Mouse (Mus musculus): ENCODE data around the gene Nckap5. TPM values are rescaled to one million over a fixed set of nuclear protein-coding genes. Genes with fewer than 3 reads are reported as not detected.

The Nckap5 gene
- polyA plus RNA-seq, 2 experiments = 6.8 to 14.9 TPM

DNA sequence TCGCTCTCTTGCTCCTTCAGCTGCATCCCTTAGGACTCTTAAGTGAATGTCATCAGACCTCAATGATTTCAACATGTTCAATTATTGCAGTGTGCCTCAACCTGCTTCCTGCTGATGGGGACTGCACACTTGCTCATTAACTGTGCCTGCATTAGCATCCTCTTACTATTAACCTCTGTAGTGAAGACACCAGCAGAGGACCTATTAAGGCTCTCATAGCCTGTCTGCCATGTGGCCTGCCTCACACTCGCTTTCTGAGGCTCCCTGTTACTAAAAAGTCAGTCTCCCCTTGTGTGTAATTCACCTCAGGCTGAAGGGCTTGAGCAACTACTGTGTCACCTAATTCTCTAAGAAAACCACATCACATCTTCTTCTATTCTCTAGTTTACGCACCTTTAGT lies 470.5 kb downstream of the Nckap5 start:
- Histone ChIP-seq H3K4me1 (ENCODE audit: control insufficient read depth, insufficient read depth, low read length) (no peaks in the 10 kb centered on the region), H3K27me3 (ENCODE audit: control insufficient read depth, insufficient read depth, low read length) (no peaks in the 10 kb centered on the region), H3K36me3 (ENCODE audit: control insufficient read depth, insufficient read depth, low read length) (no peaks in the 10 kb centered on the region), H3K9me3 (ENCODE audit: control insufficient read depth, low read length) (no peaks in the 10 kb centered on the region), H3K9ac (ENCODE audit: low read depth, low read length, severe bottlenecking) (no peak overlapping the region), H3K4me2 (replicated peaks; ENCODE audit: low read depth, low read length, severe bottlenecking) (no peak overlapping the region), H3K4me3 (replicated peaks; ENCODE audit: low read length) (no peak overlapping the region), H3K27ac (replicated peaks; ENCODE audit: low read depth, low read length) (no peak overlapping the region)
- WGBS = 67% methylated on average over 3 of the region's 3 CpGs
- no peak for TF ChIP-seq POLR2A (IDR thresholded peaks at IDR 0.05; ENCODE audit: borderline replicate concordance, extremely low read depth, insufficient read depth, insufficient read length)
- ATAC-seq (ENCODE audit: low FRiP score, low read depth) (no peak), DNase-seq (ENCODE audit: low spot score) (no peak)

GRCm38 (mm10) chr1:126341806-126342205 lies 488.8 kb downstream of the Nckap5 start:
- Histone ChIP-seq H3K9me3 (ENCODE audit: control insufficient read depth, low read length) (no peaks in the 10 kb centered on the region), H3K4me2 (replicated peaks; ENCODE audit: low read depth, low read length, severe bottlenecking) (no peak overlapping the region), H3K9ac (ENCODE audit: low read depth, low read length, severe bottlenecking) (no peak overlapping the region), H3K27me3 (ENCODE audit: control insufficient read depth, insufficient read depth, low read length) (no peaks in the 10 kb centered on the region), H3K4me3 (replicated peaks; ENCODE audit: low read length) (no peak overlapping the region), H3K36me3 (ENCODE audit: control insufficient read depth, insufficient read depth, low read length) (no peaks in the 10 kb centered on the region), H3K27ac (replicated peaks; ENCODE audit: low read depth, low read length) (no peak overlapping the region), H3K4me1 (ENCODE audit: control insufficient read depth, insufficient read depth, low read length) (no peaks in the 10 kb centered on the region)
- 68% methylated on average over 2 of the region's 2 CpGs for WGBS
- ATAC-seq (ENCODE audit: low FRiP score, low read depth) = no peak
- TF ChIP-seq POLR2A (IDR thresholded peaks at IDR 0.05; ENCODE audit: borderline replicate concordance, extremely low read depth, insufficient read depth, insufficient read length) = no peak
- no peak for DNase-seq (ENCODE audit: low spot score)

DNA sequence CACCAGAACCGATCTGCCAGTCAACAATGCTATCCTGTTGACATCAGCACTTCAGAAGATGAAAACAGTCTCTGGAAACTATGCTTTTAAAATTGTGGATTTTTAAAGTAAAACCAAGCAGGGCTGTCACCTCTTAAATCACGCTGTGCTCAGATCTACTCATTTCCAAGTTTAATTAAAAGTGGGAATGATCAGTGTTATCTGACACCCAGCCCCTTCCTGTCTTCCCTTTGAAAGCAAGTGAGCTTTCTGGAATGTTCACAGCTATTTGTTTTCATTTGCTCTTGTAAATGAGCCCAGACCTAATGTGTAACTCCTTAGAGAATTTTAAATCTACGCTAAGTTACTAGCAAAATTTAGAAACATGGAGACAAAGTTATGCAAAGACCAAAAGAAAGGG lies 491.3 kb downstream of the Nckap5 start:
- no peak overlapping the region for H3K27ac ChIP-seq (replicated peaks; ENCODE audit: low read depth, low read length)
- TF ChIP-seq POLR2A (IDR thresholded peaks at IDR 0.05; ENCODE audit: borderline replicate concordance, extremely low read depth, insufficient read depth, insufficient read length) = no peak
- no peak for DNase-seq (ENCODE audit: low spot score)
- H3K4me1 ChIP-seq (ENCODE audit: control insufficient read depth, insufficient read depth, low read length) = no peaks in the 10 kb centered on the region
- ATAC-seq (ENCODE audit: low FRiP score, low read depth) = no peak
- H3K27me3 ChIP-seq (ENCODE audit: control insufficient read depth, insufficient read depth, low read length) = no peaks in the 10 kb centered on the region
- no peaks in the 10 kb centered on the region for H3K36me3 ChIP-seq (ENCODE audit: control insufficient read depth, insufficient read depth, low read length)
- H3K4me2 ChIP-seq (replicated peaks; ENCODE audit: low read depth, low read length, severe bottlenecking) = no peak overlapping the region
- no peak overlapping the region for H3K4me3 ChIP-seq (replicated peaks; ENCODE audit: low read length)
- H3K9ac ChIP-seq (ENCODE audit: low read depth, low read length, severe bottlenecking) = no peak overlapping the region
- WGBS = 53% methylated on average over 3 of the region's 3 CpGs
- no peaks in the 10 kb centered on the region for H3K9me3 ChIP-seq (ENCODE audit: control insufficient read depth, low read length)

DNA sequence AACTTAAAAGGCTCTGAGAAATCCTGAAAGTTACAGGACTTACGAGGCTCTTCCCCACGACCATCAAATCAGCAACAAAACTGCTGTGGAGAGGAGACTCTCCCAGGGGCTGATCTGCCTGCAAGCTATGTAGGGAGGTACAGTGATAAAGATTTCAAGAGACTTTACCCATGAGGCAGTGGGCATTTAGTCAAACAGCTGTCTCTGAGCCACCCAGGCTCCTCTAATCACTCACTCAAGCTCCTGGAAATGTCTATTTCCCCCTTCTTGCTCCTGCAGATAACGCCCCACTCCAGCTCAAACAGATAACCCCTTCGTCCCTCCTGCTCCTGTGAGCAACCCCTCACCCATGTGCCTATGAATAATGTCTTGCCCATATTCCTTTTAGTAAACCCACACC lies 496.4 kb downstream of the Nckap5 start:
- no peaks in the 10 kb centered on the region for H3K9me3 ChIP-seq (ENCODE audit: control insufficient read depth, low read length)
- H3K9ac ChIP-seq (ENCODE audit: low read depth, low read length, severe bottlenecking) = no peak overlapping the region
- DNase-seq (ENCODE audit: low spot score) = no peak
- no peaks in the 10 kb centered on the region for H3K4me1 ChIP-seq (ENCODE audit: control insufficient read depth, insufficient read depth, low read length)
- no peak overlapping the region for H3K4me3 ChIP-seq (replicated peaks; ENCODE audit: low read length)
- no peaks in the 10 kb centered on the region for H3K36me3 ChIP-seq (ENCODE audit: control insufficient read depth, insufficient read depth, low read length)
- no peak overlapping the region for H3K4me2 ChIP-seq (replicated peaks; ENCODE audit: low read depth, low read length, severe bottlenecking)
- 77% methylated on average over 4 of the region's 4 CpGs for WGBS
- H3K27ac ChIP-seq (replicated peaks; ENCODE audit: low read depth, low read length) = no peak overlapping the region
- no peaks in the 10 kb centered on the region for H3K27me3 ChIP-seq (ENCODE audit: control insufficient read depth, insufficient read depth, low read length)
- no peak for ATAC-seq (ENCODE audit: low FRiP score, low read depth)
- TF ChIP-seq POLR2A (IDR thresholded peaks at IDR 0.05; ENCODE audit: borderline replicate concordance, extremely low read depth, insufficient read depth, insufficient read length) = no peak

DNA sequence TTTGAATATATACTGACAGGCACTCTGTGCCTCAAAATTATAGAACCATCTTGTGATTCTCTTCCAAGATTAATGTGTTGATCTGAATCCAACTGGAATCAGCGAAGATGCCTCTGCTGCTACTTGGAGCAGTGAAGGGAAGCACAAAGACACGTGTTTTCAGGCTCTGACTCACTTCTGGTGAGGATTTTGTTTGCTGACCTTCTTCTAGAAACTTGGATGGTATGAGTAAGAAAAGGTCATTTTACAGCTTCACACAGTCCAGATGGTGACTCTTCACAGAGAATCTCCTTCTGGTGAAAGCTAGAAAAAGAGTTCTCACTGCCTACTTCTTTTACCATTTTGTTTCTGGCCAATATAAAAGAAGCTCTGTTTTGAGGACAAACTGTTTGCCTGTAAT lies 498.6 kb downstream of the Nckap5 start:
- Histone ChIP-seq H3K27ac (replicated peaks; ENCODE audit: low read depth, low read length) (no peak overlapping the region), H3K4me1 (ENCODE audit: control insufficient read depth, insufficient read depth, low read length) (no peaks in the 10 kb centered on the region), H3K27me3 (ENCODE audit: control insufficient read depth, insufficient read depth, low read length) (no peaks in the 10 kb centered on the region), H3K9me3 (ENCODE audit: control insufficient read depth, low read length) (no peaks in the 10 kb centered on the region), H3K9ac (ENCODE audit: low read depth, low read length, severe bottlenecking) (no peak overlapping the region), H3K4me3 (replicated peaks; ENCODE audit: low read length) (no peak overlapping the region), H3K4me2 (replicated peaks; ENCODE audit: low read depth, low read length, severe bottlenecking) (no peak overlapping the region), H3K36me3 (ENCODE audit: control insufficient read depth, insufficient read depth, low read length) (no peaks in the 10 kb centered on the region)
- ATAC-seq (ENCODE audit: low FRiP score, low read depth) = no peak
- WGBS = 86% methylated on average over 2 of the region's 2 CpGs
- DNase-seq (ENCODE audit: low spot score) = no peak
- TF ChIP-seq POLR2A (IDR thresholded peaks at IDR 0.05; ENCODE audit: borderline replicate concordance, extremely low read depth, insufficient read depth, insufficient read length) = no peak

DNA sequence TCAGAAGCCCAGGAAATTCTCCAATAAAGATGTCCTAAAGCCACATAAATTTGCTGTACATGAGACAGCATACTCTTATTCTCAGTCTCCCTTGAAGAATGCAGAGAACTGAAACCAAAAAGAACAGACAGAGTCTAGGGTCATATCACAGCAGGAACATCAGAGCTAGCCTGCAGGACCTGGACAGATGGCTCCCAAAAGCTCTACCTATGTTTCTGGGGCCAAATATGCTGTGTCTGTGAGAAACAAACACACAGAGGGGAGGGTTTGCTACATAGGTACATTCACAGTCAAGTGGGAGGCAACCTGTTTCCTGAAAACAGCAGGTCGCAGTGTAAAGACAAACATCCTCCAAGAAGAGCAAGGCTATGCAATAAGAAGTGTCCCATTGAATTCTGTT lies 509.9 kb downstream of the Nckap5 start:
- H3K27me3 ChIP-seq (ENCODE audit: control insufficient read depth, insufficient read depth, low read length) = no peaks in the 10 kb centered on the region
- H3K9ac ChIP-seq (ENCODE audit: low read depth, low read length, severe bottlenecking) = no peak overlapping the region
- WGBS = 93% methylated on average over 1 of the region's 1 CpGs
- TF ChIP-seq POLR2A (IDR thresholded peaks at IDR 0.05; ENCODE audit: borderline replicate concordance, extremely low read depth, insufficient read depth, insufficient read length) = no peak
- ATAC-seq (ENCODE audit: low FRiP score, low read depth) (no peak), DNase-seq (ENCODE audit: low spot score) (no peak)
- H3K4me3 ChIP-seq (replicated peaks; ENCODE audit: low read length) = no peak overlapping the region
- no peaks in the 10 kb centered on the region for H3K4me1 ChIP-seq (ENCODE audit: control insufficient read depth, insufficient read depth, low read length)
- H3K9me3 ChIP-seq (ENCODE audit: control insufficient read depth, low read length) = no peaks in the 10 kb centered on the region
- no peak overlapping the region for H3K4me2 ChIP-seq (replicated peaks; ENCODE audit: low read depth, low read length, severe bottlenecking)
- no peak overlapping the region for H3K27ac ChIP-seq (replicated peaks; ENCODE audit: low read depth, low read length)
- no peaks in the 10 kb centered on the region for H3K36me3 ChIP-seq (ENCODE audit: control insufficient read depth, insufficient read depth, low read length)

All from limb, embryonic 14.5 days (tissue).